Mouse (Mus musculus): ENCODE data around the gene Aicda. TPM values are rescaled to one million over a fixed set of nuclear protein-coding genes. Genes with fewer than 3 reads are reported as not detected.
A peak's percentile ranks its signal among the peaks of the same experiment; 100 is the strongest.

The Aicda gene
- total and polyA plus RNA-seq, 3 experiments: 0.03 TPM; not detected in 2

DNA sequence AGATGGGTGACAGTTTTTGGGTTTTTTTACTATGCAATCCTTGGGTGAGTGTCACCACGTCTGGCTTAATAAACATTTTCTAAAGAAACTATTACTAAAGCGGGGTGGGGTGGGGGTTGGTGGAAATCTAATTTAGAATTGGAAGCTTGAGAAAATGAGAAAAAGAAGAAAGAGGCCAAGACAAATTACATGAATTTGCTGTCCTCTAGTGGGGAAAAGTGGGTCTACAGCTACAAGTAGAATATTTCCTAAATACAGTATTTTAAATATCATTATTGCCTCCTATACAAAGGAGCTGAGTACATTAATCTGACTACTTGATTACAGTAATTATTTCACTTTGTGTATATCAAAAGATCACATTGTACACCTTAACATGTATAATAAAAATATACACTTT is 34.2 kb upstream of the Aicda start:
- H3K79me2 ChIP-seq (ENCODE audit: control insufficient read depth, insufficient read depth, low read length, poor library complexity): no peaks in the 10 kb centered on the region
- DNase-seq (ENCODE audit: low read depth, low spot score): peak; percentile 55

GRCm38 (mm10) chr6:122522595-122522994 is 31.0 kb upstream of the Aicda start:
- Histone ChIP-seq H3K27ac (ENCODE audit: control insufficient read depth, low read depth, low read length) (no peak overlapping the region), H3K36me3 (ENCODE audit: control insufficient read depth in 1 of 2, insufficient read depth in 2 of 2, low read length in 2 of 2) (no peaks in the 10 kb centered on the region), H3K79me2 (ENCODE audit: control insufficient read depth, insufficient read depth, low read length, poor library complexity) (no peaks in the 10 kb centered on the region), H3K9me3 (replicated peaks; ENCODE audit: insufficient read depth, low read length) (no peaks in the 10 kb centered on the region), H3K27me3 (ENCODE audit: control insufficient read depth in 1 of 2, insufficient read depth in 2 of 2, low read length in 2 of 2) (peaks cover 1 to 3% of the 10 kb centered on the region in 2 experiments; a peak in 3 of 4 replicates), H3K4me1 (ENCODE audit: control insufficient read depth in 1 of 2, insufficient read depth in 2 of 2, low read length in 2 of 2) (no peaks in the 10 kb centered on the region), H3K9ac (ENCODE audit: control insufficient read depth, low read depth, low read length, poor library complexity, severe bottlenecking) (no peak overlapping the region), H3K4me3 (ENCODE audit: control insufficient read depth in 1 of 2, insufficient read depth in 1 of 2, low read depth in 2 of 2, low read length in 2 of 2) (no peak overlapping the region)
- DNase-seq (ENCODE audit: low read depth, low spot score): peak; percentile 44
- TF ChIP-seq ZNF384 (IDR thresholded peaks at IDR 0.05; ENCODE audit: low read depth, low read length) (no peak), EP300 (IDR thresholded peaks at IDR 0.05; ENCODE audit: low read depth in 1 of 2, low read length in 2 of 2) (no peak), BHLHE40 (IDR thresholded peaks at IDR 0.05; ENCODE audit: borderline replicate concordance, low read depth, low read length) (no peak), TCF12 (IDR thresholded peaks at IDR 0.05; ENCODE audit: low read depth, low read length) (no peak), MYB (IDR thresholded peaks at IDR 0.05; ENCODE audit: low read depth, low read length) (no peak), NELFE (IDR thresholded peaks at IDR 0.05; ENCODE audit: low read depth, low read length) (no peak), MYC (IDR thresholded peaks at IDR 0.05; ENCODE audit: low read depth, low read length) (no peak), POLR2A (IDR thresholded peaks at IDR 0.05; ENCODE audit: control insufficient read depth in 1 of 2, insufficient read depth in 1 of 2, low read depth in 1 of 2, low read length in 2 of 2, poor library complexity in 1 of 2) (no peak), TBP (IDR thresholded peaks at IDR 0.05; ENCODE audit: low read depth, low read length) (no peak), TAL1 (IDR thresholded peaks at IDR 0.05; ENCODE audit: low read length) (no peak), SIN3A (IDR thresholded peaks at IDR 0.05; ENCODE audit: low read length) (no peak), USF1 (IDR thresholded peaks at IDR 0.05; ENCODE audit: low read depth, low read length) (no peak), MEF2A (IDR thresholded peaks at IDR 0.05; ENCODE audit: extremely low read depth, insufficient replicate concordance, low read depth, low read length, poor library complexity, severe bottlenecking) (no peak), E2F4 (IDR thresholded peaks at IDR 0.05; ENCODE audit: borderline replicate concordance, low read depth, low read length) (no peak), MAX (IDR thresholded peaks at IDR 0.05; ENCODE audit: low read length) (no peak)

More for the DNA sequence above, 34.2 kb upstream of the Aicda start:
- Histone ChIP-seq H3K36me3 (ENCODE audit: control insufficient read depth in 1 of 2, insufficient read depth in 2 of 2, low read length in 2 of 2) (no peaks in the 10 kb centered on the region), H3K9ac (ENCODE audit: control insufficient read depth, low read depth, low read length, poor library complexity, severe bottlenecking) (no peak overlapping the region), H3K27ac (ENCODE audit: control insufficient read depth, low read depth, low read length) (no peak overlapping the region), H3K4me1 (ENCODE audit: control insufficient read depth in 1 of 2, insufficient read depth in 2 of 2, low read length in 2 of 2) (no peaks in the 10 kb centered on the region), H3K9me3 (replicated peaks; ENCODE audit: insufficient read depth, low read length) (no peaks in the 10 kb centered on the region), H3K27me3 (ENCODE audit: control insufficient read depth in 1 of 2, insufficient read depth in 2 of 2, low read length in 2 of 2) (no peaks in the 10 kb centered on the region; a peak in 1 of 4 replicates), H3K4me3 (ENCODE audit: control insufficient read depth in 1 of 2, insufficient read depth in 1 of 2, low read depth in 2 of 2, low read length in 2 of 2) (no peak overlapping the region)
- TF ChIP-seq RCOR1 (IDR thresholded peaks at IDR 0.05; ENCODE audit: low read depth, low read length) (no peak), SMC3 (IDR thresholded peaks at IDR 0.05; ENCODE audit: low read depth, low read length) (peak; percentile 85), ZC3H11A (IDR thresholded peaks at IDR 0.05; ENCODE audit: low read depth, low read length) (peak; percentile 82), RAD21 (IDR thresholded peaks at IDR 0.05; ENCODE audit: low read depth, low read length) (peak; percentile 93), CTCF (IDR thresholded peaks at IDR 0.05 in 2 of 3, conservative IDR thresholded peaks at IDR 0.05 in 1 of 3; ENCODE audit: control insufficient read depth in 1 of 3, insufficient read depth in 1 of 3, low read depth in 2 of 3, low read length in 3 of 3, poor library complexity in 1 of 3, severe bottlenecking in 1 of 3) (peak; percentile 5 to 88 (median 78); a peak in 4 of 6 replicates), GATA1 (IDR thresholded peaks at IDR 0.05; ENCODE audit: low read depth, low read length) (no peak)
